Mouse (Mus musculus): Measurements from ENCODE around the gene Tecr. TPM values are rescaled to one million over a fixed set of nuclear protein-coding genes. Genes with fewer than 3 reads are reported as not detected.

The Tecr gene
- polyA plus RNA-seq (2012; fragmentation: generic; extraction: Trizol) = 193 TPM
- long read RNA-seq, experiment 1, transcript Tecr-203 (12 exons, 1,120 nt) = minor isoform, 144 of 538 reads
- long read RNA-seq, experiment 1, transcript Tecr-201 (13 exons, 1,158 nt) = major isoform, 295 of 538 reads
- long read RNA-seq, experiment 1, partial matches to known transcripts = 29 of 538 reads
- long read RNA-seq, experiment 1, other reads (novel, unspliced or antisense) = 64 of 538 reads
- long read RNA-seq, experiment 2, transcript Tecr-201 (13 exons, 1,158 nt) = major isoform, 114 of 211 reads
- long read RNA-seq, experiment 2, transcript Tecr-203 (12 exons, 1,120 nt) = minor isoform, 79 of 211 reads
- long read RNA-seq, experiment 2, partial matches to known transcripts = 3 of 211 reads
- long read RNA-seq, experiment 2, other reads (novel, unspliced or antisense) = 15 of 211 reads

DNA sequence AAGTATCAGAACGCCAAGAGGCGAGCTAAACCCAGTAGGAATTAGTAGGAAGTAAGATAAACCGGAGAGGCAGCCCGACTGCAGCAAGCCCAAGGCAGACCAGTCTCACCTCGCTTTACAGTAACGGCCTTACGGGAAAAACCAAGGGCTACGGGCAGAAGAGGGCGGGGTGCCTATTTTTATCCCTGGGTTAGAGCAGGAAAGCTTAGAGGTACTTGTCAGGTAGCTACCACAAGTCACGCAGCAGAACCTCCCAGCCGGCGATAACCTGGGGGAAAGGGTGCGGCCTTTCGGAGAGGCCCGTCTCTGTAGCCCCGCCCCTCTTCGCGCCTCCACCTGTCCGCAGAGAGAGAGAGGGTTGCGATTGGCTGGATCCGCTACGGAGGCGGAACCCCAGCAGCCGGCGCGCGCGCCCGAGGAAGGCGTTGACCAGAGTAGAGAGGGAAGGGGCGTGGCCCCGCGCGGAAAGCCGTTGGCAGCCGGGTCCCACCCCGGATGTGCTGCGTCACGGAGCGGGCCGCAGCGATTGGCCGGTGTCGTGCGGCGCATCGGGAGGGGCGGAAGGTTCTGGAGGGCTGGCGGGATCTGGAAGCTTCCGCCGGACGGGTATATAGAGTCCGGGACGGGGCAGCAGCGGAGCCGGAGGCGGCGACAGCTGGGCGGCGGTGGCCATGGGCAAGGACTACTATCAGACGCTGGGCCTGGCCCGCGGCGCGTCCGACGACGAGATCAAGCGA, at the start of gene Tecr, which contains the start of gene Dnajb1:
Gene Tecr, minus strand, starts transcription at position 311 of the 737 bp plus-strand sequence.
Gene Dnajb1, plus strand, starts transcription at position 533 of the 737 bp plus-strand sequence.
- H3K79me3 ChIP-seq (ENCODE audit: low read depth) = peaks cover 25% of the 10 kb centered on the region
- H3K27me3 ChIP-seq (ENCODE audit: control insufficient read depth, insufficient read depth, insufficient read length) = no peaks in the 10 kb centered on the region
- H3ac ChIP-seq (ENCODE audit: control insufficient read depth, insufficient read length, low read depth) = peak within 1 kb of the TSS; percentile 94
- no peak for TF ChIP-seq FOSL1 (IDR thresholded peaks at IDR 0.05; ENCODE audit: insufficient read depth, low read length, poor library complexity, severe bottlenecking)
- TF ChIP-seq MYOG (IDR thresholded peaks at IDR 0.05; ENCODE audit: control insufficient read depth, extremely low read depth, insufficient read length) = no peak
- peak; percentile 8 for TF ChIP-seq MYOD1 (IDR thresholded peaks at IDR 0.05; ENCODE audit: control insufficient read depth, insufficient read length, low read depth)
- no peak for TF ChIP-seq MAX (IDR thresholded peaks at IDR 0.05)
- TF ChIP-seq CTCF (IDR thresholded peaks at IDR 0.05; ENCODE audit: control insufficient read depth, insufficient read depth, insufficient read length) = no peak
- TF ChIP-seq CEBPB (IDR thresholded peaks at IDR 0.05; ENCODE audit: low read depth) = no peak
- H3K36me3 ChIP-seq (ENCODE audit: control insufficient read depth, insufficient read depth) = peaks cover 31% of the 10 kb centered on the region
- peaks cover 46% of the 10 kb centered on the region for H3K79me2 ChIP-seq (ENCODE audit: control insufficient read depth, insufficient read depth)
- peak within 1 kb of the TSS; percentile 94 for H3K4me3 ChIP-seq (ENCODE audit: insufficient read depth, poor library complexity, severe bottlenecking)

DNA sequence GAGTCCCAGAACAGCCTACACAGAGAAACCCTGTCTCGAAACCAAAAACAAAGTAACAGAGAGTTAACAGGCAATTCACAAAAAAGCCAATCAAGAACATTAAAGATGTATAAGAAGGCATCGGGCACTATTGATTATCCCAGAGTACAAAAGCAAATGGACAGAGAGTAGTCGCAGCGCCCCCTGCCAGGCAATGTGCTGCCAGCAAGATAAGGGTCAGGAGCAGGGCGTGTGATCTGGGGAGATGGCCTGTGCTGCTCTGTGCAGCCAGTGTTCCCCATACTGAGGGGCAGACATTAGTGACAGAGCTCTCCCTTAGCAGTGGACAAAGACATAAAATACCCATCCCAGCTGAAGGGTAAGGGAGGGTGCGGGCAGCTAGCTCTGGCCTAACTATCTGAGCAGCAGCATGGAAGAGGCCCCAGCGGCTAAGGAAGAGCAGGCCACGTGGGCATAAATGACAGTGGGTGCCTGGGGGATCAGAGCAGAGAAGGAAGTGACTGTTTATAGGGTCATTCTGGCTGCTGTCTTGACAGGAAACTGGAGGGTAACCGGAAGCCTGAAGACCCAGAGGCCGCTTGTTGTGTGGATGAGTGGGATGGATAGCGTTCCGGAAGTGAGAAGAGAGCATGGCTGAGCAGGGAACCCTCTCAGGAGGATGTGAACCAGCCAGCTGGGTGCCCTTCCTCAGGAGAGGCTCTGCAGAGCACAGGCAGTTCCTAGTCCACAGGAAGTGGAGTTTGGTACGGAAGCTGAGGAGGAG, 48.9 kb upstream of the Tecr start:
- Histone ChIP-seq H3K4me3 (ENCODE audit: insufficient read depth, poor library complexity, severe bottlenecking) (no peak overlapping the region), H3K36me3 (ENCODE audit: control insufficient read depth, insufficient read depth) (peaks cover 5% of the 10 kb centered on the region), H3K79me2 (ENCODE audit: control insufficient read depth, insufficient read depth) (peaks cover 23% of the 10 kb centered on the region), H3K27me3 (ENCODE audit: control insufficient read depth, insufficient read depth, insufficient read length) (no peaks in the 10 kb centered on the region), H3ac (ENCODE audit: control insufficient read depth, insufficient read length, low read depth) (no peak overlapping the region), H3K79me3 (ENCODE audit: low read depth) (peaks cover 1% of the 10 kb centered on the region)
- TF ChIP-seq FOSL1 (IDR thresholded peaks at IDR 0.05; ENCODE audit: insufficient read depth, low read length, poor library complexity, severe bottlenecking) (no peak), MYOG (IDR thresholded peaks at IDR 0.05; ENCODE audit: control insufficient read depth, extremely low read depth, insufficient read length) (no peak), USF1 (IDR thresholded peaks at IDR 0.05; ENCODE audit: low read depth) (no peak), MYOD1 (IDR thresholded peaks at IDR 0.05; ENCODE audit: control insufficient read depth, insufficient read length, low read depth) (no peak), CTCF (IDR thresholded peaks at IDR 0.05; ENCODE audit: control insufficient read depth, insufficient read depth, insufficient read length) (no peak), MAX (IDR thresholded peaks at IDR 0.05) (no peak), CEBPB (IDR thresholded peaks at IDR 0.05; ENCODE audit: low read depth) (no peak)

DNA sequence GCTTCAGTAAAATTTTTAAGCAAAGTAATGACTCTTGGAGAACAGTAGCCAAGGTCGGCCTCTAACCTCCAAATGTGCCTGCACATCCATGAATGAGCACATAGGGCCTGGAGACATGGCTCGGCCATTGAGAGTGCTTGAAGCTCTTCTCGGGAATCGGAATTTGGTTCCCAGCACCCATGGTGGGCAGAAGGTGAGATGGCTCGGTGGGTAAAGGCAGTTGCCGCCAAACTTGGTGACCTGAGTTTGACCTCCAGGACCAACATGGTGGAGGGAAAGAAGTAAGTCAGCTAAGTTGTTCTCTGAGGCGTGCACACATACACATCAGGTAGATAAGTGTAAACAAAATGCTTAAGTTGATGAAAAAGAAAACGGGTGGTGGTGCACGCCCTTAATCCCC, 48.3 kb upstream of the Tecr start:
- H3K4me3 ChIP-seq (ENCODE audit: insufficient read depth, poor library complexity, severe bottlenecking) = no peak overlapping the region
- H3K79me3 ChIP-seq (ENCODE audit: low read depth) = peaks cover 1% of the 10 kb centered on the region
- peaks cover 5% of the 10 kb centered on the region for H3K36me3 ChIP-seq (ENCODE audit: control insufficient read depth, insufficient read depth)
- peaks cover 23% of the 10 kb centered on the region for H3K79me2 ChIP-seq (ENCODE audit: control insufficient read depth, insufficient read depth)
- H3ac ChIP-seq (ENCODE audit: control insufficient read depth, insufficient read length, low read depth) = no peak overlapping the region
- TF ChIP-seq MYOG (IDR thresholded peaks at IDR 0.05; ENCODE audit: control insufficient read depth, extremely low read depth, insufficient read length) (no peak), CTCF (IDR thresholded peaks at IDR 0.05; ENCODE audit: control insufficient read depth, insufficient read depth, insufficient read length) (no peak), USF1 (IDR thresholded peaks at IDR 0.05; ENCODE audit: low read depth) (no peak), CEBPB (IDR thresholded peaks at IDR 0.05; ENCODE audit: low read depth) (no peak), MYOD1 (IDR thresholded peaks at IDR 0.05; ENCODE audit: control insufficient read depth, insufficient read length, low read depth) (no peak), MAX (IDR thresholded peaks at IDR 0.05) (no peak), FOSL1 (IDR thresholded peaks at IDR 0.05; ENCODE audit: insufficient read depth, low read length, poor library complexity, severe bottlenecking) (no peak)
- no peaks in the 10 kb centered on the region for H3K27me3 ChIP-seq (ENCODE audit: control insufficient read depth, insufficient read depth, insufficient read length)

DNA sequence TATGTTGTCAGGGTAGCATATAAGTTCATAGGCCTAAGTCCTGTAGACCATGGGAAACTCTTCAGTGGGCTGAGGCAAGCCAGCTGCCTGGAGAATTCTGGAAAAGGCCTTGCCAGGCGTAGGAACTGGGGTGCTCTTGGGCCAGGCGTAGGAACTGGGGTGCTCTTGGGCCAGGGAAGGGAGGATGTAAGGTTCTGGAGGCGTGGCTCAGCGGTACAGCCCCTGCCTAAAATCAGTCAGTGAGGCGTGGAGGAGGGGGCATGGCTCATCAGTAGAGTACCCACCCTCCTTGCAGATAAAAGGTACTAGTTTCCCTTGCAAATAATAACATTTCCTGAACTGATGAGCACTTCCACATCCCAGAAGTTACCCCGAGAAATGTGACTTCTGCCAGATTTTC, 47.0 kb upstream of the Tecr start:
- TF ChIP-seq CEBPB (IDR thresholded peaks at IDR 0.05; ENCODE audit: low read depth) (no peak), MYOG (IDR thresholded peaks at IDR 0.05; ENCODE audit: control insufficient read depth, extremely low read depth, insufficient read length) (no peak), FOSL1 (IDR thresholded peaks at IDR 0.05; ENCODE audit: insufficient read depth, low read length, poor library complexity, severe bottlenecking) (no peak)
- Histone ChIP-seq H3K36me3 (ENCODE audit: control insufficient read depth, insufficient read depth) (peaks cover 5% of the 10 kb centered on the region), H3K27me3 (ENCODE audit: control insufficient read depth, insufficient read depth, insufficient read length) (no peaks in the 10 kb centered on the region), H3K79me3 (ENCODE audit: low read depth) (peaks cover 1% of the 10 kb centered on the region), H3K79me2 (ENCODE audit: control insufficient read depth, insufficient read depth) (peaks cover 23% of the 10 kb centered on the region), H3K4me3 (ENCODE audit: insufficient read depth, poor library complexity, severe bottlenecking) (no peak overlapping the region), H3ac (ENCODE audit: control insufficient read depth, insufficient read length, low read depth) (no peak overlapping the region)

DNA sequence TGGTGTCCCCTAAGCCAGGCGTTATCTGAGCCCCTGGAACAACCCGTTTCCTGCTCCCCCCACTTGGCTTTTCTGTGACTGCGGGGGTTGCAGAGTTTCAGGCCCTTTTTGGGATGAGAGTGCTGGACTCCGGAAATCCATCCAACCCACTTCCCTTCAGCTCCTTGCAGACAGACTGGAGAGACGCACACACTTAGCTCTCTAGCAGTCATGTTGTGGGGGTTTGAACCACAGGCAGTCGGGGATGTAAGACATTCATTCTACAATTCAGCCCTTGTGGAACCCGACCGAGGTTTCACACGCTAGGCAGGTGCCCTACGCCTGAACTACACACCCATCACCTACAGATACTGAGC, 45.9 kb upstream of the Tecr start:
- Histone ChIP-seq H3K79me3 (ENCODE audit: low read depth) (peaks cover 1% of the 10 kb centered on the region), H3K36me3 (ENCODE audit: control insufficient read depth, insufficient read depth) (peaks cover 5% of the 10 kb centered on the region), H3K4me3 (ENCODE audit: insufficient read depth, poor library complexity, severe bottlenecking) (peak overlapping the region; percentile 87), H3K27me3 (ENCODE audit: control insufficient read depth, insufficient read depth, insufficient read length) (no peaks in the 10 kb centered on the region), H3K79me2 (ENCODE audit: control insufficient read depth, insufficient read depth) (peaks cover 23% of the 10 kb centered on the region), H3ac (ENCODE audit: control insufficient read depth, insufficient read length, low read depth) (peak overlapping the region; percentile 20)
- TF ChIP-seq CEBPB (IDR thresholded peaks at IDR 0.05; ENCODE audit: low read depth) (no peak), MYOD1 (IDR thresholded peaks at IDR 0.05; ENCODE audit: control insufficient read depth, insufficient read length, low read depth) (no peak), MYOG (IDR thresholded peaks at IDR 0.05; ENCODE audit: control insufficient read depth, extremely low read depth, insufficient read length) (no peak), USF1 (IDR thresholded peaks at IDR 0.05; ENCODE audit: low read depth) (no peak), CTCF (IDR thresholded peaks at IDR 0.05; ENCODE audit: control insufficient read depth, insufficient read depth, insufficient read length) (no peak), FOSL1 (IDR thresholded peaks at IDR 0.05; ENCODE audit: insufficient read depth, low read length, poor library complexity, severe bottlenecking) (no peak), MAX (IDR thresholded peaks at IDR 0.05) (no peak)
